Mouse (Mus musculus) ES-Bruce4 (cell line): ENCODE data around the gene Srsf5. TPM values are rescaled to one million over a fixed set of nuclear protein-coding genes. Genes with fewer than 3 reads are reported as not detected.

ENCODE experiments used
- H3K27ac ChIP-seq: 2 replicates; pipeline ENCODE4 v1.5.1; 2012; ENCODE audit warnings: low read length, inconsistent platforms; ENCODE audit not compliant: insufficient read depth
- H3K27me3 ChIP-seq: 2 replicates; pipeline ENCODE4 v1.6.1; 2012; ENCODE audit warnings: mild to moderate bottlenecking, low read length, inconsistent platforms; ENCODE audit not compliant: control insufficient read depth, poor library complexity, insufficient read depth, severe bottlenecking
- H3K36me3 ChIP-seq: 2 replicates; pipeline ENCODE4 v1.6.1; 2012; ENCODE audit warnings: inconsistent platforms, mild to moderate bottlenecking, low read length, moderate library complexity; ENCODE audit not compliant: control insufficient read depth, poor library complexity, insufficient read depth, severe bottlenecking
- H3K4me1 ChIP-seq: one replicate; pipeline ENCODE4 v1.8.1; 2011; ENCODE audit warnings: low read length; ENCODE audit not compliant: control insufficient read depth, insufficient read depth
- H3K4me3 ChIP-seq: 2 replicates; pipeline ENCODE4 v1.5.1; 2011; ENCODE audit warnings: low read depth, mild to moderate bottlenecking, low read length
- H3K9ac ChIP-seq: 2 replicates; pipeline ENCODE4 v1.6.1; 2012; ENCODE audit warnings: low read depth, mild to moderate bottlenecking, inconsistent platforms; ENCODE audit not compliant: poor library complexity, severe bottlenecking
- H3K9me3 ChIP-seq: replicated peaks from 2 replicates; pipeline ENCODE4 v1.6.1; 2012; ENCODE audit warnings: mild to moderate bottlenecking, low read length, inconsistent platforms; ENCODE audit not compliant: control insufficient read depth, poor library complexity, insufficient read depth, severe bottlenecking
- CTCF ChIP-seq: IDR thresholded peaks from one replicate; pipeline ENCODE4 v1.8.1; 2011; ENCODE audit warnings: low read depth, low read length
- EP300 ChIP-seq: IDR thresholded peaks from 2 replicates; pipeline ENCODE4 v1.6.1; 2011; ENCODE audit warnings: low read depth, low read length; ENCODE audit not compliant: insufficient read depth
- POLR2A ChIP-seq: IDR thresholded peaks from one replicate; pipeline ENCODE4 v1.8.1; 2011; ENCODE audit warnings: low read length; ENCODE audit not compliant: insufficient read depth
- polyA plus RNA-seq: library from polyadenylated mRNA; stranded (reverse); fragments of >200 nt; gene quantifications from 2 replicates; pipeline ENCODE4 v1.2.4, GENCODE M21; 2011; ENCODE audit warnings: low read depth; ENCODE audit not compliant: missing spikeins, insufficient read depth, insufficient read length

The Srsf5 gene
- polyA plus RNA-seq, 1 experiment: 605 TPM

GRCm38 (mm10) chr12:80983695-80984094 lies 38.4 kb downstream of the Srsf5 start:
- Histone ChIP-seq H3K27me3 (no peaks in the 10 kb centered on the region), H3K9me3 (no peaks in the 10 kb centered on the region)

DNA sequence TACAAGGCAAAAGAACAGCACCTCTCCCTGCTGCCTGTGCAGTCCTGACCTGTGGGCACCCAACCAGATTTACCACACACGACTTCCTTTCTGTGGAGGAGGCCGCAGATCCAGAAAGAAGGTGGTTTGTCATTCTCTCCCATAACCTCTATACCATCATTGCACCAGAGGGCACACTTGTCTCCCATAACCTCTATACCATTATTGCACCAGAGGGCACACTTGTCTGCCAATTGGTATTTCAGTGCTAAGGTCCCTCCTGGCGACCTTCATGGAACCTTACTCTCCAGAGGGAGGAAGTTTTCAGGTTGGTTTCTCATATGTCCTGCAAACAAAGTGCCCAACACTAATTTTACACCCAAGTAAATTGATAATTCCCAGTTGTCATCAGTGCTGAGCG lies 41.3 kb downstream of the Srsf5 start:
- Histone ChIP-seq H3K4me1 (no peaks in the 10 kb centered on the region), H3K27me3 (no peaks in the 10 kb centered on the region), H3K36me3 (no peaks in the 10 kb centered on the region), H3K4me3 (no peak overlapping the region), H3K27ac (no peak overlapping the region), H3K9me3 (no peaks in the 10 kb centered on the region), H3K9ac (no peak overlapping the region)
- TF ChIP-seq EP300 (no peak), CTCF (no peak), POLR2A (no peak)

More at GRCm38 (mm10) chr12:80983695-80984094, 38.4 kb downstream of the Srsf5 start:
- Histone ChIP-seq H3K4me3 (no peak overlapping the region), H3K27ac (no peak overlapping the region), H3K4me1 (no peaks in the 10 kb centered on the region), H3K36me3 (no peaks in the 10 kb centered on the region), H3K9ac (no peak overlapping the region)
- TF ChIP-seq CTCF (no peak), EP300 (no peak), POLR2A (no peak)

GRCm38 (mm10) chr12:80988286-80988685 lies 43.0 kb downstream of the Srsf5 start:
- H3K36me3 ChIP-seq: no peaks in the 10 kb centered on the region
- no peaks in the 10 kb centered on the region for H3K4me1 ChIP-seq
- H3K27ac ChIP-seq: no peak overlapping the region
- no peaks in the 10 kb centered on the region for H3K27me3 ChIP-seq
- no peak overlapping the region for H3K4me3 ChIP-seq
- H3K9me3 ChIP-seq: no peaks in the 10 kb centered on the region
- no peak for TF ChIP-seq POLR2A
- no peak for TF ChIP-seq CTCF
- TF ChIP-seq EP300: no peak
- H3K9ac ChIP-seq: no peak overlapping the region

GRCm38 (mm10) chr12:80990901-80991445 lies 45.7 kb downstream of the Srsf5 start:
- H3K36me3 ChIP-seq: no peaks in the 10 kb centered on the region
- TF ChIP-seq CTCF (no peak), EP300 (no peak), POLR2A (no peak)

GRCm38 (mm10) chr12:80991806-80992205 lies 46.5 kb downstream of the Srsf5 start:
- H3K4me3 ChIP-seq: no peak overlapping the region
- H3K9ac ChIP-seq: no peak overlapping the region
- no peaks in the 10 kb centered on the region for H3K4me1 ChIP-seq
- H3K9me3 ChIP-seq: no peaks in the 10 kb centered on the region
- TF ChIP-seq CTCF (no peak), EP300 (no peak), POLR2A (no peak)
- no peaks in the 10 kb centered on the region for H3K36me3 ChIP-seq
- no peak overlapping the region for H3K27ac ChIP-seq
- H3K27me3 ChIP-seq: no peaks in the 10 kb centered on the region

More at GRCm38 (mm10) chr12:80990901-80991445, 45.7 kb downstream of the Srsf5 start:
- H3K4me3 ChIP-seq: no peak overlapping the region
- no peak overlapping the region for H3K27ac ChIP-seq
- no peak overlapping the region for H3K9ac ChIP-seq
- no peaks in the 10 kb centered on the region for H3K9me3 ChIP-seq
- no peaks in the 10 kb centered on the region for H3K4me1 ChIP-seq
- no peaks in the 10 kb centered on the region for H3K27me3 ChIP-seq

DNA sequence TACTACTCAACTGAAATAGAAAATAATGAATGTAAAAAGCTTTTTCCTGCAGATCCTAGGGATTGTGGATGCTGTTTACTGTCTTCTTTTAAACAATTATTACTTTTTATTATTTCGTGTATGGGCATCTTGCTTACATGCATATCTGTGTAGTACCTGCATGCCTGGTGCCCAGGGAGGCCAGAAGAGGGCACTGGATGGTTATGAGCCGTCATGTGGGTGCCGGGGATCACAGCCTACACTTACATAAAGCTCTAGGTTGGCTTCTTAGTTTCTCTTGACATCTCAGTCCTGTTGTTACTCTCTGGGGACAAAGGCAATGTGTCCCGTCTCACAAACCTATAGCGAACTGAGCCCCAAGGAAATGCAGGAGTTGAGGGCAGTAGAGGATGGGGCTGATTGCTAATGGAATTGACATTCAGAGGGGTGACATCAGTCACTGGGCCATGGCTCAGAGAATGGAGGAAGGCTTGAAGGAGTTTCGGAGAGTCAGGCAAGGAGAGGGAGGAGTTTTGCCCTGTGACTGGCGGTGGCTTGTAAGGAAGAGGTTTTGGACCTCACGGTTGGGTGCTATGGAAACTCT lies 47.3 kb downstream of the Srsf5 start:
- no peak for TF ChIP-seq CTCF
- no peak for TF ChIP-seq POLR2A
- TF ChIP-seq EP300: no peak
- no peaks in the 10 kb centered on the region for H3K9me3 ChIP-seq

More for the DNA sequence above, 47.3 kb downstream of the Srsf5 start:
- no peaks in the 10 kb centered on the region for H3K27me3 ChIP-seq
- H3K36me3 ChIP-seq: no peaks in the 10 kb centered on the region
- H3K27ac ChIP-seq: no peak overlapping the region
- H3K9ac ChIP-seq: no peak overlapping the region
- H3K4me1 ChIP-seq: no peaks in the 10 kb centered on the region
- no peak overlapping the region for H3K4me3 ChIP-seq
